Mouse (Mus musculus): ENCODE results near the gene Htr7. TPM values are rescaled to one million over a fixed set of nuclear protein-coding genes. Genes with fewer than 3 reads are reported as not detected.

Htr7 gene
- polyA plus RNA-seq, 1 experiment from 2014 or later: 0.77 TPM

DNA sequence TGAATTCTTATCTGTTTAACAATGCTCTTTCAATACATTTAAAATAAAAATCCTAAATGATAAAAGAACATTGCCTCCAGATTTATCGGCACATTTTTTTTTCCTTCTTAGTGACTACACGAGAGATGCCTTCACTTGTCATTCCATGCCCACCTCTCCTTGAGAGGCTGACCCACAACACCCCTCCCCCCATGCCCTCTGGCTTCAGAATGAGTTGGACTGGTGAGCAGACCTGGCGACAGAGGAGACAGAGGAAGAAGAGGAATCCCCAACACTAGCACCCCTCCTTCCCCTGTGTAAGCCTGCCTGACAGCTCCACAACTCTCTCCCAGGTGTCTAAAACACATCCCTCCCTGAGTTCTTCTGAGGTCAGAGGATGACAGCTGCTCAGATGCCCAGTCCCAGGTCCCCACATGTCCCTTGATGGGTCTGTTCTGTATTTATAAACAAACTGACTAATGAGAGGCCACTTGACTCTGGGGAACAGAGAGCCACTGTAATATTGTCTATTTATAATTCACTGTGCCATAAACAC, 132.3 kb downstream of the Htr7 start:
- Histone ChIP-seq H3K4me1 (no peaks in the 10 kb centered on the region), H3K4me3 (no peak overlapping the region), H3K4me2 (replicated peaks) (no peak overlapping the region), H3K27me3 (no peaks in the 10 kb centered on the region), H3K9ac (replicated peaks) (no peak overlapping the region), H3K27ac (replicated peaks) (no peak overlapping the region), H3K36me3 (no peaks in the 10 kb centered on the region), H3K9me3 (no peaks in the 10 kb centered on the region)
- ATAC-seq (ENCODE audit: low FRiP score, low read depth): no peak
- WGBS: 75% methylated on average over 3 of the region's 3 CpGs

DNA sequence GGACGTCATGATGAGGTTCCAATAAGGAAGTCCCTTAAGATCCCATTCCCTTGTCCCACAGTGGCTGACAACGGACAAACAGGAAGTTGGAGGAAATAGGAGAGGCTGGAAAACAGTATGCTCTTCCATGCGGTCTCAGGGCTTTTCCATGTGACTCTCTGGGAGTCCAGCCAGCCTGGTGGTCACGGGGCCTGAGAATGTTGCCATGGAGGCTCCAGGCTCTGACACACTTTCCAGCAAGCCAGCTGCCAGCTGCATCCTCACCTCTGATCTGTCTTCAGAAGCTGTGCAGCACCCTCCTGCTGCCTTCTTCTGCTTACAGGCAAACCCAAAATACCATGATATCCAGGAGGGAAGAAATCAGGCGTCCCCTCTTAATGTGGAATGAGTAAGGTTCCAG, 132.9 kb downstream of the Htr7 start:
- Histone ChIP-seq H3K27me3 (no peaks in the 10 kb centered on the region), H3K27ac (replicated peaks) (no peak overlapping the region), H3K4me1 (no peaks in the 10 kb centered on the region), H3K4me2 (replicated peaks) (no peak overlapping the region), H3K9me3 (no peaks in the 10 kb centered on the region), H3K4me3 (no peak overlapping the region), H3K9ac (replicated peaks) (no peak overlapping the region), H3K36me3 (no peaks in the 10 kb centered on the region)
- 70% methylated on average over 5 of the region's 5 CpGs for WGBS
- ATAC-seq (ENCODE audit: low FRiP score, low read depth): no peak

Other genes with a start within 250 kb of the Htr7 start
- gene Rpp30, start 26.2 kb upstream of the Htr7 start, polyA plus RNA-seq (2016; fragmentation: Nextera tagmentation; extraction: Ambion mirVana): 93.1 and 94.1 TPM in 2 replicates
- 0.17 and 0.22 TPM in 2 replicates for gene Ankrd1, start 62.6 kb upstream of the Htr7 start, polyA plus RNA-seq (2016; fragmentation: Nextera tagmentation; extraction: Ambion mirVana)

All from midbrain, embryonic 12.5 days (tissue).